Mouse (Mus musculus) kidney, postnatal 0 days (tissue): ENCODE data around the gene Tmprss15. TPM values are rescaled to one million over a fixed set of nuclear protein-coding genes. Genes with fewer than 3 reads are reported as not detected.

Experiments
- ATAC-seq: fragments of 200-750 bp; cut with Nextera tagmentation; replicated peaks from 2 replicates; pipeline ENCODE4 v1.8.0; 2017; ENCODE audit warnings: low read depth, moderate number of reproducible peaks, moderate TSS enrichment, moderate library complexity; ENCODE audit not compliant: low FRiP score
- DNase-seq: peaks from one replicate; pipeline ENCODE4 v3.0.0-alpha.2; 2016; ENCODE audit warnings: low spot score
- H3K27ac ChIP-seq: fragments of 300-500 bp; sonication (generic); 2 replicates; pipeline ENCODE4 v1.5.1; 2014; ENCODE audit warnings: mild to moderate bottlenecking
- H3K27me3 ChIP-seq: fragments of 300-500 bp; sonication (generic); 2 replicates; pipeline ENCODE4 v1.6.1; 2014; ENCODE audit warnings: low read length, mixed read lengths; ENCODE audit not compliant: insufficient read depth
- H3K36me3 ChIP-seq: fragments of 300-500 bp; sonication (generic); 2 replicates; pipeline ENCODE4 v1.6.1; 2014; ENCODE audit warnings: low read length, mixed read lengths; ENCODE audit not compliant: insufficient read depth
- H3K4me1 ChIP-seq: fragments of 300-500 bp; sonication (generic); replicated peaks from 2 replicates; pipeline ENCODE4 v1.6.1; 2014; ENCODE audit warnings: antibody characterized with exemption, low read length, mixed read lengths; ENCODE audit not compliant: insufficient read depth
- H3K4me2 ChIP-seq: fragments of 300-500 bp; sonication (generic); 2 replicates; pipeline ENCODE4 v1.6.1; 2014; ENCODE audit warnings: mild to moderate bottlenecking, low read length, moderate library complexity, mixed read lengths
- H3K4me3 ChIP-seq: fragments of 300-500 bp; sonication (generic); replicated peaks from 2 replicates; pipeline ENCODE4 v1.5.1; 2014; ENCODE audit warnings: low read depth, low read length
- H3K9ac ChIP-seq: fragments of 300-500 bp; sonication (generic); 2 replicates; pipeline ENCODE4 v1.6.1; 2014; ENCODE audit warnings: low read depth, low read length
- H3K9me3 ChIP-seq: fragments of 300-500 bp; sonication (generic); replicated peaks from 2 replicates; pipeline ENCODE4 v1.6.1; 2016; ENCODE audit warnings: low read length, inconsistent platforms, mixed read lengths
- CTCF ChIP-seq: IDR thresholded peaks from 2 replicates; pipeline ENCODE4 v1.5.1; 2016; ENCODE audit warnings: antibody characterized with exemption, low read depth, mild to moderate bottlenecking, moderate library complexity
- WGBS: fragments of 180-500 bp; shearing (Covaris S2); extraction: QIAGEN DNeasy Blood & Tissue Kit; methylation state at CpG from one replicate; pipeline ENCODE4 v1.1.7; 2014; 5-methylcytosine and 5-hydroxymethylcytosine counted together
- polyA plus RNA-seq: library from polyadenylated mRNA; unstranded; fragments of >200 nt; fragmentation: Nextera tagmentation; extraction: Ambion mirVana; gene quantifications from 2 replicates; pipeline ENCODE4 v1.2.1, GENCODE M21; 2015

Tmprss15 gene
- polyA plus RNA-seq, 1 experiment from 2014 or later: not detected

GRCm38 (mm10) chr16:79063848-79064247 lies 27.0 kb downstream of the Tmprss15 start:
- Histone ChIP-seq H3K4me1 (no peaks in the 10 kb centered on the region), H3K27ac (no peak overlapping the region), H3K27me3 (no peaks in the 10 kb centered on the region), H3K9ac (no peak overlapping the region), H3K36me3 (no peaks in the 10 kb centered on the region), H3K4me2 (no peak overlapping the region), H3K9me3 (no peaks in the 10 kb centered on the region), H3K4me3 (no peak overlapping the region)
- 91% methylated on average over 1 of the region's 1 CpGs for WGBS
- peak; percentile 18; the same call in 1 of the 2 replicates for TF ChIP-seq CTCF
- DNase-seq: peak; percentile 6
- ATAC-seq: no peak

- WGBS: 60% methylated on average over 12 of the region's 12 CpGs
- ATAC-seq: no peak
These were observed 31.9 kb downstream of the Tmprss15 start for GRCm38 (mm10) chr16:79058775-79059558.

GRCm38 (mm10) chr16:79032593-79032992 lies 58.3 kb downstream of the Tmprss15 start:
- H3K4me1 ChIP-seq: no peaks in the 10 kb centered on the region
- 64% methylated on average over 2 of the region's 2 CpGs for WGBS
- no peak for ATAC-seq

More at GRCm38 (mm10) chr16:79058775-79059558, 31.9 kb downstream of the Tmprss15 start:
- peak; percentile 67 for TF ChIP-seq CTCF
- no peak overlapping the region for H3K4me2 ChIP-seq
- H3K36me3 ChIP-seq: no peaks in the 10 kb centered on the region
- no peak overlapping the region for H3K4me3 ChIP-seq
- no peaks in the 10 kb centered on the region for H3K4me1 ChIP-seq
- H3K9me3 ChIP-seq: no peaks in the 10 kb centered on the region
- no peak overlapping the region for H3K9ac ChIP-seq
- no peaks in the 10 kb centered on the region for H3K27me3 ChIP-seq
- H3K27ac ChIP-seq: no peak overlapping the region
- peak; percentile 59 for DNase-seq

GRCm38 (mm10) chr16:79002812-79003211 lies 88.1 kb downstream of the Tmprss15 start:
- H3K36me3 ChIP-seq: no peaks in the 10 kb centered on the region
- WGBS: 65% methylated on average over 2 of the region's 2 CpGs
- ATAC-seq (no peak), DNase-seq (no peak)
- no peak overlapping the region for H3K27ac ChIP-seq
- no peak for TF ChIP-seq CTCF
- no peaks in the 10 kb centered on the region for H3K9me3 ChIP-seq
- H3K9ac ChIP-seq: no peak overlapping the region
- no peaks in the 10 kb centered on the region for H3K27me3 ChIP-seq
- no peaks in the 10 kb centered on the region for H3K4me1 ChIP-seq
- no peak overlapping the region for H3K4me3 ChIP-seq
- H3K4me2 ChIP-seq: no peak overlapping the region

More at GRCm38 (mm10) chr16:79032593-79032992, 58.3 kb downstream of the Tmprss15 start:
- Histone ChIP-seq H3K27me3 (no peaks in the 10 kb centered on the region), H3K36me3 (no peaks in the 10 kb centered on the region), H3K27ac (no peak overlapping the region), H3K4me2 (no peak overlapping the region), H3K4me3 (no peak overlapping the region), H3K9ac (no peak overlapping the region), H3K9me3 (no peaks in the 10 kb centered on the region)
- no peak for DNase-seq
- TF ChIP-seq CTCF: no peak

GRCm38 (mm10) chr16:79001679-79002078 lies 89.2 kb downstream of the Tmprss15 start:
- H3K4me2 ChIP-seq: no peak overlapping the region
- no peak overlapping the region for H3K27ac ChIP-seq
- no peaks in the 10 kb centered on the region for H3K27me3 ChIP-seq
- no peaks in the 10 kb centered on the region for H3K9me3 ChIP-seq
- no peaks in the 10 kb centered on the region for H3K36me3 ChIP-seq
- no peaks in the 10 kb centered on the region for H3K4me1 ChIP-seq
- WGBS: 82% methylated on average over 9 of the region's 9 CpGs
- no peak for DNase-seq
- H3K4me3 ChIP-seq: no peak overlapping the region
- TF ChIP-seq CTCF: no peak
- ATAC-seq: no peak
- no peak overlapping the region for H3K9ac ChIP-seq

- no peaks in the 10 kb centered on the region for H3K9me3 ChIP-seq
- no peaks in the 10 kb centered on the region for H3K36me3 ChIP-seq
- H3K4me3 ChIP-seq: no peak overlapping the region
- no peak overlapping the region for H3K4me2 ChIP-seq
- ATAC-seq (no peak), DNase-seq (no peak)
- H3K4me1 ChIP-seq: no peaks in the 10 kb centered on the region
- TF ChIP-seq CTCF: no peak
- WGBS: 83% methylated on average over 8 of the region's 8 CpGs
- H3K9ac ChIP-seq: no peak overlapping the region
- no peaks in the 10 kb centered on the region for H3K27me3 ChIP-seq
- no peak overlapping the region for H3K27ac ChIP-seq
These were observed 114.5 kb downstream of the Tmprss15 start for GRCm38 (mm10) chr16:78976384-78976783.

- 87% methylated on average over 13 of the region's 13 CpGs for WGBS
These were observed 116.8 kb downstream of the Tmprss15 start for GRCm38 (mm10) chr16:78974099-78974498.

More at GRCm38 (mm10) chr16:78974099-78974498, 116.8 kb downstream of the Tmprss15 start:
- H3K4me1 ChIP-seq: no peaks in the 10 kb centered on the region
- ATAC-seq (no peak), DNase-seq (no peak)
- no peak overlapping the region for H3K9ac ChIP-seq
- no peak overlapping the region for H3K4me3 ChIP-seq
- no peak overlapping the region for H3K27ac ChIP-seq
- H3K4me2 ChIP-seq: no peak overlapping the region
- H3K36me3 ChIP-seq: no peaks in the 10 kb centered on the region
- TF ChIP-seq CTCF: no peak
- H3K9me3 ChIP-seq: no peaks in the 10 kb centered on the region
- no peaks in the 10 kb centered on the region for H3K27me3 ChIP-seq
